Mouse (Mus musculus) ovary, postnatal 14 days (tissue): Measurements from ENCODE around the gene Col3a1.

Experiments
- DNase-seq: peaks from one replicate; pipeline ENCODE4 v3.0.0; 2022; ENCODE audit warnings: low spot score

Col3a1 gene

GRCm38 (mm10) chr1:45311388-45311787 lies at the start of gene Col3a1:
Col3a1 (plus strand) TSS chr1:45311538.
- peak; percentile 55 for DNase-seq

GRCm38 (mm10) chr1:45269421-45269820 lies 41.9 kb upstream of the Col3a1 start:
- DNase-seq = no peak

GRCm38 (mm10) chr1:45276006-45276539 lies 35.3 kb upstream of the Col3a1 start:
- DNase-seq = no peak

- no peak for DNase-seq
Measured at GRCm38 (mm10) chr1:45287954-45288353, 23.4 kb upstream of the Col3a1 start.

- no peak for DNase-seq
Measured at GRCm38 (mm10) chr1:45290037-45290436, 21.3 kb upstream of the Col3a1 start.

GRCm38 (mm10) chr1:45299394-45300119 lies 11.8 kb upstream of the Col3a1 start:
- no peak for DNase-seq

- DNase-seq = no peak
Measured at GRCm38 (mm10) chr1:45304273-45304672, 7.1 kb upstream of the Col3a1 start.

- no peak for DNase-seq
Measured at GRCm38 (mm10) chr1:45309015-45309414, 2.3 kb upstream of the Col3a1 start.

GRCm38 (mm10) chr1:45311962-45312361 lies 624 bp downstream of the Col3a1 start:
- DNase-seq = no peak

- DNase-seq = no peak
Measured at GRCm38 (mm10) chr1:45312870-45313269, 1.5 kb downstream of the Col3a1 start.

- DNase-seq = no peak
Measured at GRCm38 (mm10) chr1:45313696-45314295, 2.5 kb downstream of the Col3a1 start.

GRCm38 (mm10) chr1:45315767-45316528 lies 4.6 kb downstream of the Col3a1 start:
- no peak for DNase-seq

GRCm38 (mm10) chr1:45318241-45318640 lies 6.9 kb downstream of the Col3a1 start:
- DNase-seq = no peak

GRCm38 (mm10) chr1:45320861-45321260 lies 9.5 kb downstream of the Col3a1 start:
- DNase-seq = no peak

- DNase-seq = no peak
Measured at GRCm38 (mm10) chr1:45329149-45329548, 17.8 kb downstream of the Col3a1 start.

- no peak for DNase-seq
Measured at GRCm38 (mm10) chr1:45355944-45356343, 44.6 kb downstream of the Col3a1 start.

- no peak for DNase-seq
Measured at GRCm38 (mm10) chr1:45358020-45358419, 46.7 kb downstream of the Col3a1 start.

GRCm38 (mm10) chr1:45359147-45359546 lies 47.8 kb downstream of the Col3a1 start:
- no peak for DNase-seq

GRCm38 (mm10) chr1:45359673-45360072 lies 48.3 kb downstream of the Col3a1 start:
- no peak for DNase-seq

- no peak for DNase-seq
Measured at GRCm38 (mm10) chr1:45363274-45363673, 51.9 kb downstream of the Col3a1 start.

- DNase-seq = no peak
Measured at GRCm38 (mm10) chr1:45365427-45365826, 54.1 kb downstream of the Col3a1 start.

- peak; percentile 7 for DNase-seq
Measured at GRCm38 (mm10) chr1:45379992-45380690, 68.8 kb downstream of the Col3a1 start.
